Mouse (Mus musculus): ENCODE data around the gene Fam90a1a. TPM values are rescaled to one million over a fixed set of nuclear protein-coding genes. Genes with fewer than 3 reads are reported as not detected.
"Not testable (repeated sequence)": the region's sequence is repeated elsewhere in the genome, so short reads cannot be mapped to it uniquely, and the experiment has no call there.

Gene Fam90a1a
- not detected for polyA plus RNA-seq (2017; shearing (Covaris generic))

DNA sequence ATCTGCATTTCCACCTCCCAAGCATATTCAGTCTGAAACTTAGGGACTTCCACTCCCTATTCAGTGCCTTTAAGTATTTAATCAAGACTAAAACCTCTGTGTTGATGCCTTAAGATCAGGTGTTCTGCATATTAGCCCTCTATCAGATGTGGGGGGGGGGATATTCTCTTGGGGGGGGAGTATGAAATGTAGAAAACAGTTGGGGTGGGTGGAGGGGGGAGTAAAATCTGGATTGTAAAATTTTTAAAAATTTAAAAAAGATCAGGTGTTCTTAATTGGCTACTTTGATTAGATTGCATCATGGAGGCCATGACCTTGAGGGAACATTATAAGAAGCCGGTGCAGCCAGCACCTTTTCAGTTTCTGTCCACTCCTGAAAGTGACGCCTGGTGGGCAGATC lies at the start of gene Fam90a1a:
Fam90a1a (plus strand) TSS at position 301 of the 400 bp plus-strand sequence.
- ATAC-seq = no peak

DNA sequence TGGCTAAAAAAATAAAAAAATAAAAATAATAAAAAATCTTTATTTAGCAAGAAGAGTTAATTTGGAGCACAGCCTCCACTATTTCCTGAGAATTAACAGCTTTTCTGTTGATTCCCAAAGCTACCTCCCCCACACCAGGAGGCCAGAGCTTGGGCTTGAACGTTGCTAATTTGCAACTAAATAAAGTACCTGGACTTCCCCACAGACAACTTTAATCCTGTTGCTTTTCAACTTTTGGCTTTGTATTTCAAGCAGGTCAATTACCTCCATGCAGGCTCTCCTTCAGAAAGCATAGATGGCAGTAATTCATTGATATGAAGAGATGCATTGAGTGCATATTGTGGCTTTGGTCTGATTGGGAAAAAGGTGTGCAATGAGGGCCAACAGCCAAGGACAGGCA lies 46.6 kb upstream of the Fam90a1a start:
- ATAC-seq = no peak

DNA sequence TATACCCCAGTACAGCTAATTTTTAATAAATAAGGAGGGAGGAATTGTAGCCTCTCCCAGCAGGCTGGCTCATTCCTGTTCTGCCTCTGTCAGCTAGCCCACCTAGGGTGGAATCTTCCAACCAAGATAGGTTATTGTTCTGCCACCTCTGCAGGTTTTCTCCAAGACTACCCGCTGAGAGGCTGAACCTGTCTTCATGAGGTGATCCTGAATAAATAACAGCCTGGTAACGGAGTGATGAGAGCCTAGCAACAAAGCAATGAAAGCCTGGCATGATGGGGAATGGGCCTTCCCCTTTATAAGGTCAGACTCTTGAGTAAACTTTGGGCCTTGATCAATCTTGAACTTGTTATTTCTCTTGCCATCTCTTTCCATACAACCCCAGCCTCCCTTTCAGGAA lies 46.0 kb upstream of the Fam90a1a start:
- ATAC-seq = no peak

DNA sequence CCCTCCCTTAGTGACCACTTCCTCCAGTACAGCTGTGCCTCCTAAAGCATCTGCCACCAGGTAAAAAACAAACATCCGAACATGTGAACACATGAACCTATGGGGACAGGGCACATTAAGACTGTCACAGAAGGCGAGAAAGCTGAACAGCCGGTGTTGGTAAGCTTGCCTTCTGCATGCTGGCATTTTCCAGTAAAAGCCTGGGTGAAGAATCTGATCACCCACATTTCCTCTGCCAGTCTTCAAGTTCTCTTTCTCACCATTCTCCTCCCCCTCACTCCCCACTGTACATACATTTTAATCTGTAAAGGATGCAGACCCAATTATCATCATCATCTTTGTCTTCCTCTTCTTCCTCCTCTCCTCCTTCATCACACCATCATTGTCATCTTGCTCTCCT lies 42.9 kb upstream of the Fam90a1a start:
- ATAC-seq = no peak

DNA sequence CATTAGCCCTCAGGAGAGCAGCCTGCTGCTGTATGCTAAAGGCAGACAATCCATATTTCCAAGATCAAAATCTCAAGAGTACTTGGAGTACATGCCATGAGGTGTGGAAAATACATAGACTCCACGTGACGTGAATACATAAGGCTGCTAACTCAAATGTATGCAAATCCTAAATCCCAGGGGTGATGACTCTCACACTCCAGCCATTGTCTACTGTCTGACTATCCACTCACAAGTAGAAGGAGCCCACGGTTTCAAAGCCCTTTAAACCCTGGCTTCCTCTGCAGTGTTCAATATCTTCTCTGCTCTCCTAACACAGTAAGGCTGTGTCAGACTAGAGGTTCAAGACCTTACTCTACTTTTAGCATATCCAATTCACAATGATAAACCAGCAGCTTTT lies 27.8 kb upstream of the Fam90a1a start:
- not testable (repeated sequence) for ATAC-seq

DNA sequence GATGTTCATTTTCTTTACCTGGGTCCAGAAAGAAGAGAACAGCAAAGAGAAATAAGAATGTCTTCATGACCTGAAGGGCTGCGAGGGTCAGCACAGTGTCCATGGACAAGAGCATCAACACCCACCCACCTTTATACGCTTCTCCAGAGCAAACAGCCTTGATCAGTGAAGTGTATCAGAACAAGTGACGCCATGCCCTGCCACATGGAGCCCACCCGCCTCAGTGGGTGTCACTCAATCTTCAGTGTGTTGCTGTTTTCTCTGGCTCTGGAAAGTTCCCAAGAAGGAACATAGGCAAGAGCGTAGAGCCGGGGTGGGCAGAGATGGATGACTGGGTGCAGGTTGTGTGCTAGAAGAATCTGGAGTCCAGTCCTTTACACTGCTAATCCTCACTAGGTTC lies 25.9 kb upstream of the Fam90a1a start, which contains the start of gene Defb15:
Defb15 (minus strand) TSS at position 101 of the 400 bp plus-strand sequence.
- ATAC-seq = no peak

DNA sequence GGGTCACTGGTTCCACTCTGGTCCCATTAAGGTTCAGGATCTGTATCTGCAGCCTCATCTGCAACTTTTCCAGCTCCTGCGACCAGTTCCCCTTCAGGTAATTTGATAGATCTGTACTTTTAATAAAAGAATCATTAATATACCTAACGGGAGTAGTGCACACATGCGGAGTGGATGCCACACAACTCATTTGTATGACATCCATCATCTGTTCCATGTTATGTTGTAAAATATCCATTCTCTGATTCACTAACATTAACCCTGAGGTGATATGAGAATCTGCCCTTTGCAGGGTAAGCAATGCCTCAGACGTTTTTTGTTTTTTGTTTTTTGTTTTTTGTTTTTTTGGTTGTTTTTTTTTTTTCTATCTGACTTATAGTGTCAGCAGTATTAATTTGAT lies 20.5 kb upstream of the Fam90a1a start, which contains the start of gene Defb35:
Defb35 (plus strand) TSS at position 301 of the 400 bp plus-strand sequence.
- ATAC-seq = not testable (repeated sequence)

DNA sequence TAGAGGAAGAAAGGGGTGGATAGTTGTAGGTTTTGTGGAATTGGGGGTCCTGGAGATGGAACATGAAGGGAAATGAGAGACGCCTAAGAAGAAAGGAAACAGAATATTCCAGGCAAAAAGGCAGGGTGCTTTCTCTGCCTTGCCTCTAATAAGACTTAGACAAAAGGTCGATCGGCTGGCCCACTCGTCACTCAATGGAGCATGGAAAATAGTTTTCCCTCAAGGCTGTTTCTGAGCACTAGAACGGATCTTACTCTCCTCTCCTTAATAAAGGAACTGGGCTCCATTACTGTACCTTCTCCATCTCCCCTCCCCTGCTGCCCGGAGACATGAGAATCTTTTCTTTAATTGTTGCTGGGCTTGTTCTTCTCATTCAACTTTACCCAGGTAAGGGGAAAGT lies 12.1 kb upstream of the Fam90a1a start, which contains the start of gene Defb13:
Defb13 (plus strand) TSS at position 301 of the 400 bp plus-strand sequence.
- ATAC-seq = no peak

DNA sequence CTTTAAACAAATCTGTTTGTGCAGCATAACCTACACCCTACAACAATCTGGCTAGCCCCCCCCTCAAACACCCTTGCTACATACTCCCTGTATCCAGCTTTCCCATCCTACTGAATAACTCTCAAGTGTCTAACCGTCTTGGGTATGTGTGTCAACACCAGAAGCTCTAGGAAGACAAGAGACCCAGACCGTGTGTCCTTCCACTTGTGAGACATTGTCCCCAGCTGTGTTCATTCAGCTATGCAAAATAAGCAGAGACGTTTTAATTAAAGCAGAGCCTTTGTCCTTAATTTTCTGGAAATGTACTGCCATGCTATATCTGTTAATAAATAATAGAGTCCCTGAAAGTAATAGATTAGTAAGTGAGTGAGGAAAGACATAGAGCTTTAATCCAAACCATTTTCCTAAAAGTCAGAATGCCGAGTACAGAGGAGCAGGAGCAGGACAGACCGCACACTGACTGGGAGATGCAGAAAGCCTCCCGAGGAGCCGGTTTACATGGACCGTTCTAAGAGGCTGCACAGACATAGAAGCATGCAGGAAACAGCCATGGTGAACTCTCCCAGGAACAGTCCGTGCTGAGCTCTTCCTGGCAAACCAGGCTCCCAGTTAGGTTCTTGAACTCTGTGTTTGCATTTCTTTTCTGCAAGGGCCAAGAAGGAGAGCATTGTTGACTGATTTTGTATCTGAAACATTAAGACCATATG lies 11.1 kb upstream of the Fam90a1a start:
- no peak for ATAC-seq

DNA sequence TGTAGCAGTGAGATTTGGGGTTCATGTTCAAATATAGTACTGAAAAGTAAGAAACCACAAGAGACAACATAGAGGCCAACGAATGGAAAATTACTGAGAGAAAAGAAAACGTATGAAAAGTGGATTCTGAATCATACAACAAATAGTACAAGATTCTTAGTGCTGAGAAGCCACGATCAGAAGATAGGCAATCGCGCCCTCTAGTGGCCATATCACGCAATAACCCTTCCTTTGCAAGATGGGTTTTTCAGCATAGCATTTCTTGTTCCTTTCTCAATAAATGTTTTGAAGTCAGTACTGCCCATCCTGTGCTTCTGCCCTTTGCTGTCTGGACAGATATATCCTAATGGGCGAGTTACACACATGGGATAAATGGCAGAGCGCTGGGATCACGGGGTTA lies 3.2 kb upstream of the Fam90a1a start:
- ATAC-seq = no peak

DNA sequence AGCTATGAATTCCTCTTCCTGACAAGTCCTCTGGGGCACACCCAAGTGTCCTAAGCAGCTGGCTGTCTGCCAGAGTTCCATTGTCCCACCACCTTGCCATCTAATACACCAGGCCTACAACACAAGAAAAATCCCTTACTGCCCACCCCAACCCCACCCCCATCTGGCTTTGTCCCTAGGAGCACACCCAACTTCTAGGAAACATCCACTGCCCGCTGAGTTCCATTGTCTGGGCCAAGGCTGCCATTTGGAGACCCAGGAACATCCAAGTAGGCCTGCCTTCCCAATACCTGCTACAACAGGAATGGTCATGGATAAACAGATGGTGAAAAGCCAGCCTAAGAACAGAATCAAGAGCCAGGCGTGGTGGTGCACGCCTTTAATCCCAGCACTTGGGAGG lies 2.2 kb upstream of the Fam90a1a start:
- ATAC-seq = no peak

DNA sequence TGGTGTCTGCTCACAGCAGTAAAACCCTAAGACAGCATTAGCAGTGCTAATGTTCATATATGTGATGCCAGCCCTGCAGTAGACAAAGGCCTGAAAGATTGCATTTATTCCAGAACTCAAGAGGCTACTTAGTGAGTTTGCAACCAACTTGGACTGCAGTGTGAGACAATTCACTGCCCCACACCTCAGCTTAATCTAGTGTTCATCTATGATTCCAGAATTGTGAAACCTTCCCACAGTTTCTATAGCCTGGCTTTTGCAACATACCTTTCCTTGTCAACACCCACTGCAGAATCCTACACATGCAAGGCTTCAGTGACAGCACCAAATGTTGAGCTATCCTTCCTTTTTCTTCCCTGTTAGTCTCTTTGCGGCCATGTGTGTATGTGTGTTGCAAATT lies 8.1 kb downstream of the Fam90a1a start:
- ATAC-seq = no peak

DNA sequence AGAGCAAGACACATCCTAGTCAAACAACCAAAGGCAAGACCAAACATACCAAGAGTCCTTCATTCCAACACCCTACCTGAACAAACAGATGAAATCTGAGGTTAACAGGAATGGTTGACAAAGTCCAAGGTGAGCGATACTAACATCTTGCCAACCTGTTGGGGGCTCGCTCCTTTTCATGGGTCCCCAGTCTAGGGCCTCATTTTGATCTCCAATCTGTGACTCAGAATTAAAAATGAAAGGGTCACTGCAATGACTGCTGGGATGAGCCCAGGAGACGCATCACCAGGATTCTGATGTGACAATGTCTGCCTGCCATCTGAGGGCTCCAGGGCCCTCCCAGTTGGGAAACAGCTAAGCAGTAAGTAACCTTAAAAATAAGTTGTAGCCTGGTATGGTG lies 11.0 kb downstream of the Fam90a1a start, which contains the start of gene Ccdc70:
Ccdc70 (plus strand) TSS at position 301 of the 400 bp plus-strand sequence.
- no peak for ATAC-seq

DNA sequence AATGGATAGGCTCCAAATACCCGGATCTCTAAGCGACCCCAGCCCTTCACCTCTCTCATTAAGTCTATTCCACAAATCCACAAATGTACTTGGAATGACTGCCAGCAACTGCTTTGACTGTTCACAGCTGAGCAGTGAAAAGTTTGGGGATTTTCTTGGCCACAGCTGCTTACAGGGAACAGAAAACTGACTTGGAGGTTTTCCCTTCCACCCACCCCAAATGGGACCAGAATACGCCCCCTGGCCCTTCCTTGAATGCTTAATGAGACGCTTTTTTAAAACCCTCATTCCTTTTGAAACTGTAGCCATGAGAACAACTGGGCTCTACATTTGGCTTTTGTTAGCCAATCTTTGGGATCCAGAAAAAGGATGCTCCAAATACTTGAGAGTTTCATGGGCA lies 19.7 kb downstream of the Fam90a1a start:
- no peak for ATAC-seq

DNA sequence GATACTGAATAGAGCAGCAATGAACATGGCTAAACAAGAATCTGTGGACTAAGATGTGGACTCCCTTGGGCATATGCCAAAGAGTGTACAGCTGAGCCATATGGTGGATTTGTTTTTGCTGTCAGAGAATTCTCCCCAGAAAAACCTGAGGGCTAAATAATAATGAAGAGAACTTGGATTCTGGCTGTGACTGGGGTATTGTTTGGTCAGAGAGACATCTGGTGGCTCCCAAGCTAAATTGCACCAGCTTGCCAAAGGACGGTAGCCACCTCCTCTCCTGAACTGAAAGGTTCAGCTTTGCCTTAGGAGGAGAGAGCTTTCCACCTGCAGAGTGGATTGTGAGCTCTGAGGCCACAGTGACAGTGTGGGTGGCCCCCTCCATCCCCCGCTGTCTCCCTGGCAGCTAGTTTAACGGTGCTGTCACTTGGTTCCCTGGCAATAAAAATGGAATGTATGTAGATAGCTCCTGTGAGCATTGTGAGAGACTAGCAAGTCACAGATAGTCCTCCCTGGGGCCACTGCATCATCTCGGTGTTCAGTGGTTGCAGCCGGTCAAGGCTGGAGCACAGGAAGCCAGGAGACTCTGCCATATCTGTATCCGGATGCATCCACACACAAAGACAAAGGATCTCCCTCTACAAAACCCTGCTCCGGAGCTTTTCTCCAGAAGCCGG lies 23.3 kb downstream of the Fam90a1a start:
- no peak for ATAC-seq

DNA sequence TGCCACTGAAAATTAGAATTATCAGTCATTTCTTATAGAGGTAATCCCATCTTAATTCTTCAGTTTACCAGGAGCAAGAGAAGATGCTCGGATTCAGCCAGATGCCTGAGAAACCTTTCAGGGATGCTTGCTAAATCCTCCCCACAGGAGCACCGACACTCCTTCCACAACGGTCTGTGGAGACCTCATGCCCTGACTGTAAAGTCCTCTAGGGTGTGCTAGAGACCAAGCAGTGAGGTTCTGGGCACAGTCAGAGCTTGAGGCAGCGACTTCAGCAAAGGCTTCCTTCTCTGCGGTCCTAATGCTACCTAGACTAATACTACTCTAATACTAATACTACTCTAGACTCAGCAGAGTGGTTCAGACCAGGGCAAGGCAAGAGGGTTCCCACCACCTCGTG lies 33.7 kb downstream of the Fam90a1a start:
- peak; percentile 43 for ATAC-seq

DNA sequence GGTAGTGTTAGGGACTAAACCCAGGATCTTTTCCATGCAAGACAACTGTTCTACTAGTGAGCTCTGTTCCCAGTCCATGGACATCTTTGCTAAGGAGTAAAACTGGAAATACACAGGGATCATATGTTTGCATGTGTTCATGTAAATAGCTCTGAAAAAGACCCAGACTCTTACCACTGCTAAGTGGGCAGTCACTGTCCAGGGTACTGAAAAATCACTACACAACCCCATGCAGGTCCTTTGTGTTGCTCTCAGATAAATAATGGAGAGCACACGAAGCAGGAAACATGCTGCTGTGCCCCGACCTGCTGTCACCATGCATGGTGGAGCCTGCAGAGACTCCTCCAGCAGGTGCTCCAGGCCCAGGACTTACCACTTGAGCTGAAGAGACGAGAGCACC lies 36.7 kb downstream of the Fam90a1a start:
- ATAC-seq = no peak

DNA sequence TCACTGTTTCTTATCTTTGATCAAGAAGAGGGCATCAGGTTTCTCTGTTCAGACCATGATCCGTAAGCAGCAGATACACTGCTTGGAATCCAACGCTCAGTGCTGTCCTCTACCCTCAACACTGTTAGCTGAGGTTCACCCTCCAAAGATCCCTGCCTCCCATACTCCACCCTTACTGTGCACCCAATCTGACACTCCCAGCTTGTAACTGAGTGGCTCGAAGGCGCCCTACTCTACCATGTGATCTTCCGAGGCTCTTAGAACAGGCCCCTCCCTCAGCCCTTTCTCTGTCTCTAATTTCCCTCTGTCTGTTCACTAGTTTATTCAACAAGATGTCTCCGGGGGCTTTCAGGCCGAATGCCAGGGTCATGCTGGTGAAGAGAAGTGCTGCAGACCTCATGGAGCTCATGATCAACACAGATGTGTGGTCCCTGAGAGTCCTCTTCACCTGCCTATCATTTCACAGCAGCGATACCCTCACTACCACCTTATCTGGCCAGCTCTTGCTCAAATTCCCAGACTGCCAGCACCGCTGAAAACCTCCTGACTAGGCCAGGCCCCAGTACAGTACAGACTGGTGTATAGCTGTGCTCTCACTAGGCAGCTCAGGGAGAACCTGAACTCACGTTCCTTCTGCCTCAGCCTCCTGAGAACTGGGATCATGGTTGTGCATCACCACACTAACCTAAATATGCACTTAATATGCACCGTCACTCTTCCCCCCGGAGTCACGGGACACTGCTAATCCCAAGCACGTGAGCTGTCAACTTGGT lies 46.4 kb downstream of the Fam90a1a start:
- no peak for ATAC-seq

DNA sequence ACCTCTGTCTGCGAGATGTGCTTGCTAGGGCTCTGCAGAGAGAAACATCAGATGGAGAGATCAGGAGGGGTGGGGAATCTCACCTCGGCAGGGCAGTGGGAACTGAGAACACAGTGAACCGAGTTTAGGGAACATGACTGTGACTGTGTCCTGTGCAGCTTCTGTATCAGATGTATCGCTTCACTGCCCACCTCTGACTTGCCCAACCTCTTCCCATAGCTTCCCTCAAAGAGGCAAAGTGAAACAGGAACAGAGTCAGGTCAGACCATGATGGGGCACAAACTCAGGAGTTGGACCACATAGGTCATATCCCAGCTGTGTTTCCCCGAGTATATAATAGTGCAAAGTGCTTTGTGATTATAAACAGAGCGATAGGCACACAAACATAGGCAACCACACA lies 47.9 kb downstream of the Fam90a1a start:
- no peak for ATAC-seq

DNA sequence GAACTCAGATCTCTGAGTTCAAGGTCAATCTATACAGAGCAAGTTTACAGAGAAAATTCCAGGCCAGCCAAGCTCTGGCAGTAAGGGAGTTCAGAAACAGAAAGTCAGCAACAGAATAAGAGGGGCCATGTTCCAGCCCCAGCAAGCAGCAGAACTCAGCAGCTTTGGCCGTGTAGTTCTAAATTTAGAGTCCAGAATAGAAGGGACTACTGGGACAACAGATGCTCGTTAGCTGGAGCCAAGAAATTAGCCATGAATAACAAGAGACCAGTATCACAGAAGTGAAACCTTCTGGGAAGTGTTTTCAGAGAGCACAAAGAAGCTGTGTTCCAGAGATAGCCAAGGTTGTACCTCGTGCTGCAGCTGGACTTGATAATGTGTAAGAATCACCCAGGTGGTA lies 50.9 kb downstream of the Fam90a1a start:
- ATAC-seq = no peak

DNA sequence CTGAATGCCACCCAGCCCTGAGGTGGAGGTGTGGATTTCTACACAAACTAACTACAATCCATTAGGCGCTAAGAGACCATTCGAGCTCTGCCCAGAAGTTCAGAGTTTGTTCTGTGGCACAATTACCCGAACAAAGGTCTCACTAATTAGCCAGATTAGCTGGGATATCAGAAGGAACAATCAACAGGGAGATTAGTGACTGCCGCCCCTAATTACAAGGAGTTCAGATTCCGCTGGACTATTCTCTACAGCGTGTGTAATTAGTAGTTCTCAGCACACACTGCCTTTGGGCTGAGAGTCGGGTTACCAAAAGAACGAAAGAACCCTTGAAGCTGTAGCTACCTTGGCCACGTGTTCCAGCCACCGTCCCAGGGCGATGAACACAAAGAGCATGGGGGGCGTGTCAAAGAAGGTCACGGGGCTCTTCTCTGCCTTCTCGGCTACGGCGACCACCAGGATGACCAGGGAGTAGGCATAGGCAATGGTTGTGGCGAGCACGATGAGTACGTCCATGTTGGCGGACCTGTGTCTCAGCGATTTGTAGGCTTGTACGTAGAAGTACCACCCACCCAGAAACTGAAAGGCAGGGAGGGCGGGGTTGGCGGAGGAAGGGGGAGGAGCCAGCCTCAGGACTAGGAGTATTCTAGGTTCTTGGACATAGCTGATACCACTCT lies 54.7 kb downstream of the Fam90a1a start:
- ATAC-seq = no peak
